Mouse (Mus musculus) layer of hippocampus, adult 11-12 months (tissue): ENCODE measurements at regions not wholly inside any gene's neighbourhood (a gene's known extent, or its start where the extent isn't known, plus 50 kb on each side); places are given as distances from the start of the nearest gene placed in this dataset.
A peak's percentile ranks its signal among the peaks of the same experiment; 100 is the strongest.

Experiments used
- DNase-seq: peaks from one replicate; pipeline ENCODE4 v3.0.0; 2022; ENCODE audit warnings: low spot score

DNA sequence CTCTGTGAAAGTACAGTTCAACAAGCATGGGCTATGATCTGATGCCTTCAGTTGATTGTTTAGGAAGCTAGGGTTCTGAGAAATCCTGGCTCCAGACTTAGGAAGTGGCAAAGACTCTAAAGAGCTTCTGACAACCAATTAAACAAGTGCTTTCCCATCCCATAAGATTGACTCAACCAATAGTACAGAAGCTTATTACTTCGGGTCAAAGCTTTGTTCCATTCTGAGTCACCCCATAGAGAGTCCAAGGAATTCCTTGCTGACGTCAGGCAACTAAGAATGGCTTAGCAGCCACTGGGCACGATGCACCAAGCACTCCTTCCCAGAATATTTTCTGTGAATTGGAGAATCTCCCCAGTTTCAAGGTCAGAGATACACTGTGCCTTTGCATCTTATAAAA, 59.0 kb upstream of the Ntm start:
- no peak for DNase-seq

DNA sequence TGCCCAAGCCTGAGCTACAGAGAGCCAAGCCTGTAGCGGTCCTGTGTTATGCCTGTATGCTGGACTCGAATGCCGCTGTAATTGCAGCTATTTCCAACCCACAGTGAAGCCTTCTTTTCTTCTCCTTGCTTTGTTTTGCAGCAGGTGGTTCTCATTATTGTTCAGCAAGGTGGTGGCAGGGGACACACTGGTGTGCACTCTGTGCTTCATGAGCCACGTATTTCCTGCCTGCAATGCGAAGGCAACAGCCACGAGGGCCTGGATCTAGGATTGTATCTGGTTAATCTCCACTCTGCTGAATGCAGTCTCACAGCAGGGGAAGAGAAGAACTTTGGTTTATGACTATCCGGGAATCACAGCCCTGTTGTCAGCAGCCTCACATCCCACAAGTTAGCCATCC, 62.3 kb upstream of the Ntm start:
- no peak for DNase-seq

DNA sequence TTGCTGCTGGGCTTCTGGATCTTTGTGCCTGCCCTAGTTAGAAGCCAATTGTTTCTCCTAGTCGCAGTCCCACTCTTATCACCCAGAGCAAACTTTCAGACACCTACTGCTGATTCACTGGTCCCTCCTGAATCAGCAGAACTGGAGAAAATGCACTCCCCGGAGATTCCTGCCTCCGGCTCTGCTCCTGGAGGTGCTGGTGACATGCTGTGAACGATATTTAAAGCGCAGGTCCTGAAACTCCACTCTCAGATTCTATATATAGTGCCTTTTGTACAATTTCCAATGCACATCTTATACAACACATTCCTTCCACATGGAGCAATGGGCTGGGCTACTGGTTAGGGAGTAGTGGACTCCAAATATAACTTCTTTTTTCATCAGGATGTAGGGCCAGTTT, 64.0 kb upstream of the Ntm start:
- no peak for DNase-seq

- DNase-seq: no peak
These were observed 77.5 kb upstream of the Ntm start for GRCm38 (mm10) chr9:30040396-30040795.

DNA sequence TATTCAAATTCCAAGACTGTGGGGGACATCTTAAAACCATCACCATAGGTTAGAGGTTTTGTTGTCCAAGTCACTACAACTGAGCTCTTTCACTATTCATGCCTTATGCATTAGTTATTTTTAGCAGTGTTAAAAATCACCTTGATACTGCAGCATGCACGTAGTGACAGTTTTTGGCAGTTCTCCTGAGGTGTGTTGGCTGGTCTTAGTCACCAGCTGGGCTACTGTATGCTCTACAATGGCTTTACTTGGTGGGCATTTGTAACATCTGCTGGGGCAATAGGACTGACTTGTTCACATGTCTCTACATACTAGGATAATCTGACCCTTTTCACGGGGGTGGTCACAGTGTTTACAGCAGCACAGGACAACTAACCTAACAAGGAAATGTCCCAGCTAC, 101.6 kb upstream of the Ntm start:
- DNase-seq: no peak

DNA sequence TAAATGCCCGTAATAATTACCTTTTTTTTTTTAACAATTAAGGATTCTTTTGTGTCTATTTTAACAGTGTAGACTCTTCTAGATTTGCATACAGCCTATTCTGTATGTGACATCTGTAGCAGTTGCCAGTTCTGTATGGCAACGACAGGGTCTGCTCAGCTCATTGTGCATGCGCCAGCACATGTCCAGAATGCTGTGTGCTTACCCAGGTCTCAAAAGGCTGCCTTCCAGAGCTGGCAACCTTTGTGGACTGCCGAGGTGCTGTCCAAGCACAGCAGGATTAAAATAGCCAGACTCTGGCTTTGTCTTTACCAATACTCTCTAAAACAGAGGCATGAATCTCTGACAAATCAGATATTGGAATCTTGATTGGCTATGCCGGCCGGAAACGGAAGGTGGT, 105.0 kb upstream of the Ntm start:
- no peak for DNase-seq

GRCm38 (mm10) chr9:30075233-30075632, 112.3 kb upstream of the Ntm start:
- no peak for DNase-seq

- peak; percentile 10 for DNase-seq
These were observed 113.1 kb upstream of the Ntm start for GRCm38 (mm10) chr9:30076006-30076405.

- DNase-seq: peak; percentile 5
These were observed 113.5 kb upstream of the Ntm start for GRCm38 (mm10) chr9:30076482-30076881.

GRCm38 (mm10) chr9:30101942-30102341, 139.0 kb upstream of the Ntm start:
- DNase-seq: no peak

DNA sequence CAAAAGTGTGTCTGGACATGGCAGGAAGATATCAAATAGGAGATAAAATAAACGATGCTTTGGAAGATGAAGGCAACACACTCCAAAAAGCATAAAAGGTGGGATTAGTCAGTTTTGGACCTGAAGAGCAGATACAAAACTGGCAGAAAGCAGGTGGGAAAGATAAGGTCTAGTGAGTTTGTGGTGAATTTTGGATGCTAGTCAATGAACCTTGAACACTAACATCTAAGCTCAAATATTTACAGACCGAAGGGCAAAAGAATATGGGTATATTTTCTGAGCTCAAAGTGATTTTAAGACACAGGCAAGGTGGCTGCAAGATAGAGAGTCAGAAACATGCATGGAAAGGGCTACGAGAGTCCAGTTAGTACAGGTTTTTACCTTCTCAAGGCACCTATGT, 159.4 kb upstream of the Ntm start:
- DNase-seq: no peak

DNA sequence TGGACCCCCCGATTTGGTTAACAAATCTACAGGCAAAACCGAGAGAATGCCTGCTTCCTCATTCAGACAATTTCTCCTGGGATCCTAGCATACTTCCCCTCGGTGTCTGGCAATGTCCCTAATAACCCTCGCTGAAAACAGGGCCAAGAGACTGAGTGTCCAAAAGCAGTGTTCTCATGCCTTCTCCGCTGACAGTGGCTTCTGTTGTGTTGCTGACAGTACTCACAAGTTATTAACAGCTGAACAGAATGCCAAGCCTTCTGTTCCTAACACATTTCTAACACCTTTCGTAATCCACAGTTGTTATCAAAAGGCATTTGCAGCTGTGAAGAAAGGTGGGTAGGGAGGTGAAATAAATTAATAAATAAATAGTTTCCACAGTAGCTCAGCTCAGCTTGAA, 166.2 kb upstream of the Ntm start:
- peak; percentile 13 for DNase-seq

GRCm38 (mm10) chr9:30131626-30132025, 168.7 kb upstream of the Ntm start:
- DNase-seq: no peak

DNA sequence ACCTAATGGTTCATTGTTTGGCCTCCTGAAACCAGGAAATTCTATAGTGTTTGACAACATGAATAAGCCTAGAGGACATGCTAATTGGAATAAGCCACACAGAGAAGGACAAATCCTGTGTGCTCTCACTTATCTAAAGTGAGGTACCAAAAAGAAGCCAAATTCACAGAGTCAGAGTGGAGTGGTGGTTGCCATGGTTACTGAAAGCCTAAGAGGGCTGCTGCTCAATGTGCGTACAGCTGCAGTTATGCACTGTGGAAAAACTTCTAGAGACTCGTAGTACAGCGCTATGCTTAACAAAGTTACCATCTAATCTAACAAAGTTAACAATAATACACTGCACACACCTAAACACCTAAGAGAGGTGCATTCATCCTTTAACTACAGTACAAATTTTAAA, 171.4 kb upstream of the Ntm start:
- DNase-seq: no peak

DNA sequence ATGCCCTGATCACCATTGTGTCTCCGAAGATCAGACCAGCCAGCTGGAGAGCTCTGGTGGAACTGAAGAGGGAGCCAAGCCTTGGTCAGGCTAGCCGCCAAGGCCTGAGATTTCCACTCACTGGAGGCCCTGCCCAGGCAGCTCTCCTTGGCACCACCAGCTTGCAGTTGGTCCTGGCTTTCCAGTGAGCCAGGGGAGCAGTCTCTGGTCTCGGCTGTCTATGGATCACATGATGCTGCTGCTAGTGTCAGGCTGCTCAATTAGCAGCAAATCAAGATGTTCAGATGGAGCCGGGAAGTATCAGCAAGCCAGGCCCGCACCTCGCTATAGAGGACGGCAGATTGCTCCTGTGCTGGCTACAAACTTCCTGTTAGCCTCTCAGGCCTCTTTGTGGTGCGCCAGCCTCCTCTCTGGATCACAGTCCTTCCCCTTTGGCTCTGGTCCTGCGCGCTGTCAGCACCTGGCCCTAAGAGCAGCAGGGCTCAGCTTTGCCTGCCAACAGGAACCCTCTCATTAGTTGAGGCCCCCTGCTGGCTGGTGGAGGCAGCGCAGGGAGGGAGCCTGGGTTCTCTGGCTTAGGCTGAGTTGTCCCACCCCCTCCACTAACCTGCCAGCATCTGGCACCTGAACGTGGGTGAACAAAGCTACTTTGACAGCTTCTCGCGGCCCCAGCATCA, 174.8 kb upstream of the Ntm start:
- DNase-seq: peak; percentile 80

- peak; percentile 80 for DNase-seq
These were observed 177.2 kb upstream of the Ntm start for GRCm38 (mm10) chr9:30140188-30140587.

DNA sequence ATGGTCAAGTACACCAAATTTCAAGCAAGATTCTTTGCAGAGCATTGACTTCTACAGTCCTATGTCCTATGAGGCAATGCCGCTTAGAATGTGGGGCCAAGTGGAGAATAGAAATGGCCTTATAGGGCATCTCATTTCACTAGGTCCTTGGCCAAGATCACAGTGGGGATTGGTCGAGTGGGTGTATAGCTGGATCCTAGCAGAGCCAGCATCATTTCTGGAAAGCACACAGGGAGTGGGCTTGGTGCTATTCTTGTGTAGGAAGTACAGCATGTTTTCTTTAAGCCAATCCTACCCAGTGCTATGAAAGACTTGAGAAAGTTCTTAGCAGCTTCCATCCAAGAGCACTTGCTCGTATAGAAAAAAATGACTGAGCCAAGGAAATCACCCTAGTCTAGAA, 178.2 kb upstream of the Ntm start:
- DNase-seq: no peak

DNA sequence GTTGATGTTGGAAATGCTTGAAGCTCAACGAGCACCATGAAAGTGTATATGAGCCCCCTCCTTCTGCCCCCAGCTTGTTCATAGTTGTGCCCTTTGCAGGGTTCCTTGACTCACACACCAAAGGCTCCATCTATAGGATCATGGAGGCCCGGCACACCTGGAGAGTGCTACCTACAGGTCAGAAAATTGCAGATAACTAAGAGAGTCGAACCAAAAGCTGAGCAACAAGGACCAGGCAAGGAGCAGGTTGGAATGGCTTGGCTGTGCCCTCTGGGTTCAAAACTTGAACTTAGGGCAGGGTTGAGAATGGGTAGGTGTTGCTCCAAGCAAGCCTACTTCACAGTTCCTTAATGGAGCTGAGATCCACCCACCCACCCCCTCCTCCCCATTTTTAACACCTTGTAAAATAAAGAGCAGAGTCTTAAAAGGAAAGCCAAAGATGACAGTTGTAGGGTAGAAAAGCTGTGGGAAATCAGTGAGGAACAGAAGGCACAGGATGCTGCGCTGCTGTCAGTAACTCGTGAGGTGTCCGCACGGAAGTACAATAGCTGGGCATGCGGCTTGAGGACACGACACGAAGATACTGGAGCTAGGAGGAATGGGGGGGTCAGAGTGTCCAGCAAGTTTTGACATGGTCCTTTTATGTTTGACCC, 180.0 kb upstream of the Ntm start:
- DNase-seq: no peak

DNA sequence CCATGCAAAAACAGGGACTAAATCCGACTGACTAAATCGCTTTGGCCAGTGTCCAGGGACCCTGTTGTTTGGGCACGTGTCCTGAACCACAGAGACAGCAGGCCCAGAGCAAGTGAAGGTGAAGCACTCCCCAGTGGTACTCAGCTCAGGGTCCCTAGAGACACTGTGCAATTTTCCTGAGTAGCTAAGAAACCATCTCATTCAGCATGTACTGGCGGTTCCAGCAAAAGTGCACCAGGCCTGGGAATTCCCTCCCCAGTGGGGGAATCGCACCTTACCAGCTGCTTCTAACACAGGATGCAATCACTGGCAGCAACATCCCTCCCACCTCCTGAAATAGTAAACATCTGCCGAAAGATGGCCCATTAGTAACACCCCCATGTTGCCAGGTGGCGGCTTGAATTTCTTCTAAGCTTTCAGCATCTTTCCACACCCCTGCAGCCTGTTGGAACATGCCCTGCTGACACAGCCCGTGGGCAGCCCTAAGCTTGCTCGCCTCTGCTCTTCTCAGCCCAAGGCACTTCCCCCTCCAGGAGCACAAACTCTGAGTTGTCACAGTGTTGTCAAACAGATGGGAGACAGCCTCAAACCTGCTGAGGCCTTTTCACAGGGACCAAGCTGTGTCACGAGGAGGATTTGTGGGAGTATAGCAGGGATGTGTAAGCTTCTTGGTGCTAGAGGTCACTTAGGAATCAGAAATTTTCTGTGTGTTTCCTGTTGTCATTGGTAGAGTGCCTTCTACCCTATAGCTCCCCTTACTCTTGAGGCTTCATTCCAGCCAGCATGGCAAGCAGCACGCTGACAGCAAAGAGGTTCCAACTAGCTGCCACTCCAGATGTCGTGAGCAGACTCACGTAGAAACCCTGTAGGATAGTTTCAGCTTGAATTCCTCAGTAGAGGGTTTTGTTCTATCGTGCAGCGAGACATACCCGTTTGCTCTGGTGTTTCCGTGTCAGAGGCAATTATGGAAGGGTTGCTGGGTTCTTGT, 186.8 kb upstream of the Ntm start:
- no peak for DNase-seq

DNA sequence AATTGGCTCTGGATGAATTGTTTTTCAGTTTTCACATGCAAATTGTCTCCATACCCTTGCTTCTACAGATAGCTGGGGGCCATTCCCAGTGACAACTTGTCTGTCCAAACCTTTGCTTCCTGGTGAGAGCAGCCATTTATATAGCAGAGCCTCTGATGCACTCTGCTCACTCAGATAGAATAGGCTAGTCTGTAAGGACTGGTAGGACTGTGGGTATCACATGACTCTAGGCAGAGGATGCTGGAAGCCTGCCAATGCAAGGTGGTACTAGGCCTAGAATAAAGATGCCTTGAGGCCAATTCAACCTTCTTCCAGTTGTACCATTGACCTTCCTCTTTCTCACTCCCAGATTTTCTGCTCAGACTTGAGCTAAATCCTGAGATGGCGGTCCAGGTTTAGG, 188.2 kb upstream of the Ntm start:
- DNase-seq: no peak

- DNase-seq: no peak
These were observed 203.4 kb upstream of the Ntm start for GRCm38 (mm10) chr9:30166235-30166752.

- no peak for DNase-seq
These were observed 204.3 kb upstream of the Ntm start for GRCm38 (mm10) chr9:30167223-30167622.

DNA sequence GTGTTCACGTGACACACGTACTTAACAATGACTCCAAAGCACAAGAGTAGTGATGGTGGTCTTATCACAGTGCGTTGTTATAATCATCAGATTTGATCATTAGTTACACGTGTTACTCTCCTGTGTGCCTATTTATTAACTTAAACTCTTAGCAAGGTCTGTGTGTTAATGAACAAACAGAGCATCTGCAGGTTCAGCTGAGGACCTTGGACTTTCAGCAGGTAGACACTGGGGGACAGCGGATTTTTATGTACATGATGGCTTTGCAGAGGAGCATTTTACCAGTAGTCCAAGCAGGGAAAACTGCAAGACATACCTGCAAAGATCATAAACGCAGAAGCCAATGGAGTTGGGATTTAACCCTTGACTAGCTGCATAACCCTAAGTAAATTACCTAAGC, 211.7 kb upstream of the Ntm start:
- DNase-seq: no peak
